Mouse (Mus musculus) heart, embryonic 15.5 days (tissue): ENCODE data around the gene Rad51d. TPM values are rescaled to one million over a fixed set of nuclear protein-coding genes. Genes with fewer than 3 reads are reported as not detected.

ENCODE experiments used
- polyA plus RNA-seq: library from polyadenylated mRNA; unstranded; fragments of >200 nt; fragmentation: Nextera tagmentation; extraction: Ambion mirVana; gene quantifications from 2 replicates; pipeline ENCODE4 v1.2.1, GENCODE M21; 2015

Rad51d gene
- polyA plus RNA-seq, 1 experiment from 2014 or later, result 11.9 TPM

Other genes starting within 250 kb of the Rad51d start
- gene Cct6b, start 126.3 kb downstream of the Rad51d start, polyA plus RNA-seq, result 0.21 and 0.28 TPM in 2 replicates
- 27.5 TPM in 2 replicates for gene Zfp830, start 126.3 kb downstream of the Rad51d start, polyA plus RNA-seq
- gene Lig3, start 109.5 kb downstream of the Rad51d start, polyA plus RNA-seq, result 14.6 and 19.4 TPM in 2 replicates
- gene Rffl, start 19.4 kb downstream of the Rad51d start, polyA plus RNA-seq, result 3.8 and 6.5 TPM in 2 replicates
- 0.08 and 0.14 TPM in 2 replicates for gene Fndc8, start 1.5 kb upstream of the Rad51d start, polyA plus RNA-seq
- 17.7 and 25.9 TPM in 2 replicates for gene Nle1, start 17.8 kb upstream of the Rad51d start, polyA plus RNA-seq
- 169 and 170 TPM in 2 replicates for gene Unc45b, start 19.9 kb upstream of the Rad51d start, polyA plus RNA-seq
- 6.6 and 6.7 TPM in 2 replicates for gene Slfn5, start 60.7 kb upstream of the Rad51d start, polyA plus RNA-seq
- 10.7 and 15.5 TPM in 2 replicates for gene Slfn9, start 101.2 kb upstream of the Rad51d start, polyA plus RNA-seq
- gene Slfn8, start 130.2 kb upstream of the Rad51d start, polyA plus RNA-seq, result 0.59 and 1.4 TPM in 2 replicates
- 4.4 and 6.9 TPM in 2 replicates for gene Slfn2, start 174.5 kb upstream of the Rad51d start, polyA plus RNA-seq
- gene Slfn1, start 226.2 kb upstream of the Rad51d start, polyA plus RNA-seq, result 0.34 and 0.55 TPM in 2 replicates